Mouse (Mus musculus) E14TG2a.4 (cell line): ENCODE results near the gene Des.

Experiments used
- H3K27me3 ChIP-seq: 2 replicates; pipeline ENCODE4 v1.6.1; 2014; ENCODE audit warnings: low read length, control low read depth; ENCODE audit not compliant: insufficient read depth
- H3K36me3 ChIP-seq: 2 replicates; pipeline ENCODE4 v1.6.1; 2014; ENCODE audit warnings: low read length, control low read depth; ENCODE audit not compliant: insufficient read depth
- H3K4me1 ChIP-seq: replicated peaks from 2 replicates; pipeline ENCODE4 v1.6.1; 2014; ENCODE audit warnings: low read depth, low read length, control low read depth
- H3K4me3 ChIP-seq: replicated peaks from 2 replicates; pipeline ENCODE4 v1.5.1; 2014; ENCODE audit warnings: mild to moderate bottlenecking, low read length
- H3K9me3 ChIP-seq: 2 replicates; pipeline ENCODE4 v1.6.1; 2014; ENCODE audit warnings: low read length, control low read depth
- CTCF ChIP-seq: conservative IDR thresholded peaks from 2 replicates; pipeline ENCODE4 v1.5.1; 2014; ENCODE audit warnings: low read length
- NANOG ChIP-seq: IDR thresholded peaks from 2 replicates; pipeline ENCODE4 v1.6.1; 2014; ENCODE audit warnings: borderline replicate concordance, low read length, mixed read lengths
- POU5F1 ChIP-seq: IDR thresholded peaks from 2 replicates; pipeline ENCODE4 v1.6.1; 2014; ENCODE audit warnings: low read length, borderline replicate concordance

The Des gene

DNA sequence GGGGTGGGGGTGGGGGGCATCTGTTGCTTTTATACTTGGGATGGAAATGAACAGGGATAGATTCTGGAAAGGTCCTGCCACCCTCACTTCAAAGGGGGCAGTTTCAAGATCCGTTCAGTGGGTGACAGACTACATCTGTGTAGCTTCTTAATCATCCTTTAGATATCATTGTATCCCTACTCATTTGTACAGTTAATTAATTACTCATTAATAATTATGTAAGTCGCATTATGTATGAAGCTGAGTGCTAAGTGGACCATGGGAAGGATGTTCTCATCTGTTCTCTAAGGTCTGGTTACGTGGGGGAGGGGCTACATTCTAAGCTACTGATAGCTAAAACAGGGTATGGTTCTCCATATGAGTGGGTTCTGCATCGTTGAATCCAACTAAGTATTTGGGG, 41.4 kb upstream of the Des start:
- H3K27me3 ChIP-seq, result no peaks in the 10 kb centered on the region
- no peak for TF ChIP-seq NANOG
- no peak for TF ChIP-seq POU5F1
- no peak for TF ChIP-seq CTCF
- H3K36me3 ChIP-seq, result peaks cover 19% of the 10 kb centered on the region
- no peak overlapping the region for H3K4me3 ChIP-seq
- no peaks in the 10 kb centered on the region for H3K9me3 ChIP-seq
- peaks cover 29% of the 10 kb centered on the region for H3K4me1 ChIP-seq

DNA sequence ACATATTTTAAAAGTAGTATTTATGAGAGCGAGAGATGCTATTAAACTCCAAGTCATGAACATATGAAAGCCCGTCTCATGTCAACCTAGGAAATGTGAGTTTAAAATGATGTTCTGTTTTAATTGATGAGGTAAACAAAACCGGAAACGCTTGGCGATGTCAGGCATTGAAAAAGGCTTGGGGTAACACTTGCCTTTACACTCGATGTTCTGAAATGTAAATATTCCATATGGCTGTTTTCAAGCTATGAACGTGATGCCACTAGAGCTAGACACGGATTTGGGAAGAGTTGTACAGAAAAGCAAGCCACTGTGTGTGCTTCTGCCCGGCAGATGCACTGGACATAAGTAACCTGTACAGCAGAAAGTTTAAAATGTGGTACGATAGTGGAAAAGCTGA, 41.0 kb upstream of the Des start:
- H3K27me3 ChIP-seq, result 0 out of 2 replicates have a peak, but pooled peaks cover 3% of the 10 kb centered on the region
- H3K36me3 ChIP-seq, result peaks cover 15% of the 10 kb centered on the region
- no peak overlapping the region for H3K4me3 ChIP-seq
- TF ChIP-seq CTCF, result no peak
- TF ChIP-seq POU5F1, result no peak
- no peak for TF ChIP-seq NANOG
- H3K4me1 ChIP-seq, result peaks cover 29% of the 10 kb centered on the region
- H3K9me3 ChIP-seq, result no peaks in the 10 kb centered on the region

DNA sequence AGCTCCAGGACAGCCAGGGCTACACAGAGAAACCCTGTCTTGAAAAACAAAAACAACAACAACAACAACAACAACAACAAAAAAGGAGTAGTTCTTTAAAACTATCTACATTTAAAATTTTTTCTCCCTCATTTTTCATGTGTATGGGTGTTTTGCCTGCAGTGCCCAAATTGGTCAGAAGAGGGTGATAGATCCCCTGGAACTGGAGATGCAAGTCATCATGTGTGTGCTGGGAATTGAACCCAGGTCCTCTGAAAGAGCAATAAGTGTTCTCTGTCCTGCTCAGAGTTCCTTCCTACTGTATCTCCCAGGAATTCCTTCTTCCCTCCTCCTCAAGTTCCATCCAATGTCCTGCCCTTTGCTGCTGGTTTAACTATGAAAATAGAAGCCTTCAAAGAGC, 32.7 kb upstream of the Des start:
- no peaks in the 10 kb centered on the region for H3K36me3 ChIP-seq
- H3K4me3 ChIP-seq, result no peak overlapping the region
- no peak for TF ChIP-seq NANOG
- peak; percentile 28 for TF ChIP-seq CTCF
- 0 out of 2 replicates have a peak, but pooled peaks cover 4% of the 10 kb centered on the region for H3K27me3 ChIP-seq
- H3K4me1 ChIP-seq, result peaks cover 11% of the 10 kb centered on the region
- H3K9me3 ChIP-seq, result peaks cover 6% of the 10 kb centered on the region; the same call in 1 of the 2 replicates

DNA sequence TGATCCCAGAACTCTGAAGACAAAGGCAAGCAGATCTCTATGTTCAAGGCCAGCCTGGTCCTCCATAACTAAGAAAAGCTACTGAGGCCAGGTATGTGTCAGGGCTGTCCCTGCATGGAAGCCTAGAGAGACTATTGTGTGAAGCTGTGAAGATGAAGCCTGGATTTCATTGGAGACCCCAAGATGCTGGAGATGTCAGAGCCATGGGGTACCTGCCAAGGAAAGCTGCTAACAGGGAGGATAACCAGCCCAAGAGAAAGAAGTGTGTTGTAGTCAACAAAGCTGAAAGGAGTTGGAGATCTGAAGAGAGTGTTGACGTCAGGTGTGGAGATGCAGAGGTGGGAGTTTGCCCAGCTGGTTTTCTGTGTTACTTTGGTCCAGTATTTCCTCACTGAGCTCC, 28.9 kb upstream of the Des start:
- Histone ChIP-seq H3K4me3 (no peak overlapping the region), H3K4me1 (peaks cover 11% of the 10 kb centered on the region), H3K9me3 (peaks cover 6% of the 10 kb centered on the region; the same call in 1 of the 2 replicates), H3K36me3 (no peaks in the 10 kb centered on the region), H3K27me3 (no peaks in the 10 kb centered on the region)
- TF ChIP-seq NANOG (no peak), CTCF (no peak), POU5F1 (no peak)

DNA sequence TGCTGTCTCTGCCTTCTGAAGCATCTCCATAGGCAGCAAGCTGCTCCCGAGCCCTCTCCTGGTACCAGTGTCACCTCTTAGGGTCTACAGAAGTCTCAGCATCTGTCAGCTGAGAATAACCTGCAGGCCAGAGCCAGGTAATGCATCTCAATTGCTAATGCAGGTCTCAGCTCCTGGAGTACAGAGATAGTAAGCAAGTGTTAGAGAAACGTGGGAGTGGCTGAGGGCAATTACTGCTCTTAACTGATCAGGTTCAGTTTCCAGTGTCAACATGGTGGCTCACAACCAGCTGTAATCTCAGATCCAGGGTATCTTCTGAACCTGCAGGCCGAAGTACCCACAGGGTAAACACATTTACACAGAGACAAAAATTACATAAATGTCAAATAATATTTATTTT, 23.7 kb upstream of the Des start:
- no peak for TF ChIP-seq NANOG
- TF ChIP-seq POU5F1, result no peak
- TF ChIP-seq CTCF, result no peak
- H3K4me1 ChIP-seq, result peaks cover 8% of the 10 kb centered on the region; the same call in 1 of the 2 replicates
- H3K36me3 ChIP-seq, result no peaks in the 10 kb centered on the region
- no peak overlapping the region for H3K4me3 ChIP-seq
- H3K9me3 ChIP-seq, result no peaks in the 10 kb centered on the region
- H3K27me3 ChIP-seq, result peaks cover 4% of the 10 kb centered on the region; the same call in 1 of the 2 replicates

DNA sequence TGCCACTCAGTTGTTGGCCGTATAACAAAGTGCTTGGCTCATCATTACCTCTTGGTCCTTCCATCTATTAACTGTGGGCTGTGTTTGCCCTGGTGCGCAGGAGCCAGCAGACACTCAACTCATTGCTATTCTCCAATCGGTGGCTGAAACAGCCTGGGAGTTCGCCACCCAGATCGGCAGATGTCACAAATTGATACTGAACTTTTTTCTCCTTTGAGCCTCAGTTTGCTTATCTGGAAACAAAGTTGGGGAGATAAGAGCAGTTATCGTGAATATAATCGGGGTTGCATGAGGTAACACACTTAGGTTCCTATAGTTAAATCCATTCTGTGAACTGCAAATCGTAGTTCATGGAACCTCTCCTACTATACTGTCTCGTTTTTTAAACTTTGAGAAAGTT, 23.0 kb upstream of the Des start:
- no peaks in the 10 kb centered on the region for H3K36me3 ChIP-seq
- H3K4me1 ChIP-seq, result peaks cover 8% of the 10 kb centered on the region; the same call in 1 of the 2 replicates
- no peak for TF ChIP-seq POU5F1
- no peak for TF ChIP-seq NANOG
- no peak for TF ChIP-seq CTCF
- H3K4me3 ChIP-seq, result no peak overlapping the region
- H3K27me3 ChIP-seq, result peaks cover 4% of the 10 kb centered on the region; the same call in 1 of the 2 replicates
- H3K9me3 ChIP-seq, result no peaks in the 10 kb centered on the region

DNA sequence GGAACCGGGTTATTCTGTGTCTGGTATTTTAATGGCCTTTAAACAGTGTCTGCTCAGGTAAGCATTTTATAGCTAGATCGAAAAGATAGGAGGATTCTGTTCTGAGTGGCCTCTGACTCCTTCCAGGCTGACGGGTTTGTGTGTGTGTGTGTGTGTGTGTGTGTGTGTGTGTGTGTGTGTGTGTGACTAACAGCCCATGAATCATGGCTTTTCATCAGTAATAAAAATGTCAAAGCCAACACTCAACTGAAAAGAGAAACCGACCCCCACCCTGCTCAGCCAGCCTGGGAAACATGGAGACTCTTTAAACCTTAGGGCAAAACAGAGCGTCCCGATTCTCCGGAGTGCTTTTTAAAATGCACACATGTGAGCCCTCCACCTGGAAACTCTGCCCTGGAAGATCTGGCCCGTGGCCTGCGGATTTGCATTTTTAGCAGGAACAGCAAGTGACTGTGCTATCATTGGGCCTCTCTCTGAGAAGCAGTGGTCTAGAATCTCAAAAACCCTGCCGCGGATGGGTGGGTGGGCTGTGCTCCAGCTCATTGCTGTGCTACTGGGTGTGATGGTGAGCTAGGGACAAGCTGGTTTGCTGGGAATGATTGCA, 21.9 kb upstream of the Des start:
- TF ChIP-seq POU5F1, result no peak
- no peak for TF ChIP-seq CTCF
- TF ChIP-seq NANOG, result no peak
- Histone ChIP-seq H3K4me3 (no peak overlapping the region), H3K27me3 (peaks cover 4% of the 10 kb centered on the region; the same call in 1 of the 2 replicates), H3K36me3 (no peaks in the 10 kb centered on the region), H3K9me3 (no peaks in the 10 kb centered on the region), H3K4me1 (peaks cover 17% of the 10 kb centered on the region)

DNA sequence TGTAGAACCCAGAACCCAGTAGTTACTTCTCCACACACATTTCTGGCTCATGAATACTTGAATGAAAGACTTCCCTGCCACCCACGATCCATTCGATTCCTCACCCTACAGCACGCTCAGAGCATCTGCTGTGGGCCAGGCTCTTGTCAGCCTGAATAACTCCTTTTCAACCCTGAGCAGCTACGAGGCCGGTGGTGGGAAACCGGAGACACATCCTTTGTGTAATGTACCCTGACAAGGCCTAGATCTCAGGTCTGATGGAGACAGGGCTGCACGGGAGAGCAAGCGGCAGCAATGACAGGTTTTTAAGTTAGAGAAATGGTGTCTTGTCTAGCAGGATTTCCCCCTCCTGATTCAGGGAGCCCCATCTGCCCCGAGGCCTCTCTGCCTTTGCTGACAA, 20.8 kb upstream of the Des start:
- H3K9me3 ChIP-seq, result no peaks in the 10 kb centered on the region
- H3K27me3 ChIP-seq, result peaks cover 4% of the 10 kb centered on the region; the same call in 1 of the 2 replicates
- H3K36me3 ChIP-seq, result no peaks in the 10 kb centered on the region
- H3K4me3 ChIP-seq, result no peak overlapping the region
- TF ChIP-seq POU5F1 (no peak), CTCF (no peak), NANOG (no peak)
- H3K4me1 ChIP-seq, result peaks cover 28% of the 10 kb centered on the region

DNA sequence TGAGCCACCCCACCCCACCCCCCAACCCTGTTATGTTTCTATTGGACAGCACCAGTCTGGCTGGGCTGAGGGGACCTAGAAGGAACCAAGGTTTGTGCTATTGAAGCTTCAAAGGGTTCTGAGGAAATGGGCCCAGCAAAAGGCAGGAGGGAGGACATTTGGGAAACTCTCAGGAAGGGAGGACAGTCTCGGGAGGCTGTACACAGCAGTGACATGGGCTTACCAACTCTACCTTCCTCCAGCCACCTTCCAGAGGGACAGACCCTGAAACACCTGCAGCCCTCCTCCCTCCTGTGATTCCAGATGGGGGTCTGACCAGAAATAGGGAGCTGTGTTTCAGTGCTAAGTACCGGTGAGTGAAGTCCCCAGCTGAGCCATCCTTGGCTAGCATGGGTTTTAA, 19.6 kb upstream of the Des start:
- H3K9me3 ChIP-seq, result no peaks in the 10 kb centered on the region
- H3K36me3 ChIP-seq, result no peaks in the 10 kb centered on the region
- peaks cover 40% of the 10 kb centered on the region for H3K4me1 ChIP-seq
- TF ChIP-seq CTCF (no peak), NANOG (no peak), POU5F1 (no peak)
- H3K4me3 ChIP-seq, result no peak overlapping the region
- H3K27me3 ChIP-seq, result peaks cover 4% of the 10 kb centered on the region; the same call in 1 of the 2 replicates
